Mouse (Mus musculus) forebrain, embryonic 16.5 days (tissue): Measurements from ENCODE around the gene Bcl3. TPM values are rescaled to one million over a fixed set of nuclear protein-coding genes. Genes with fewer than 3 reads are reported as not detected.

Experiments used
- ATAC-seq: fragments of 200-750 bp; cut with Nextera tagmentation; 2 replicates; pipeline ENCODE4 v1.8.0; 2017; ENCODE audit warnings: mild to moderate bottlenecking, moderate library complexity
- H3K27ac ChIP-seq: fragments of 300-500 bp; sonication (generic); 2 replicates; pipeline ENCODE4 v1.5.1; 2014; ENCODE audit warnings: low read length, control low read depth
- H3K27me3 ChIP-seq: fragments of 300-500 bp; sonication (generic); replicated peaks from 2 replicates; pipeline ENCODE4 v1.6.1; 2014; ENCODE audit warnings: low read length; ENCODE audit not compliant: control insufficient read depth, insufficient read depth
- H3K36me3 ChIP-seq: fragments of 300-500 bp; sonication (generic); 2 replicates; pipeline ENCODE4 v1.6.1; 2014; ENCODE audit not compliant: control insufficient read depth, insufficient read depth
- H3K4me1 ChIP-seq: fragments of 300-500 bp; sonication (generic); replicated peaks from 2 replicates; pipeline ENCODE4 v1.6.1; 2014; ENCODE audit warnings: low read length; ENCODE audit not compliant: control insufficient read depth, insufficient read depth
- H3K4me2 ChIP-seq: fragments of 300-500 bp; sonication (generic); 2 replicates; pipeline ENCODE4 v1.6.1; 2014; ENCODE audit warnings: mild to moderate bottlenecking, low read length, control low read depth
- H3K4me3 ChIP-seq: fragments of 300-500 bp; sonication (generic); replicated peaks from 2 replicates; pipeline ENCODE4 v1.5.1; 2014; ENCODE audit warnings: mild to moderate bottlenecking, low read length, control low read depth
- H3K9ac ChIP-seq: fragments of 300-500 bp; sonication (generic); replicated peaks from 2 replicates; pipeline ENCODE4 v1.6.1; 2014; ENCODE audit warnings: low read depth, low read length, control low read depth
- H3K9me3 ChIP-seq: fragments of 300-500 bp; sonication (generic); 2 replicates; pipeline ENCODE4 v1.6.1; 2016; ENCODE audit warnings: low read length; ENCODE audit not compliant: control insufficient read depth
- WGBS: fragments of 180-500 bp; shearing (Covaris S2); extraction: QIAGEN DNeasy Blood & Tissue Kit; methylation state at CpG from one replicate; pipeline ENCODE4 v1.1.7; 2014; 5-methylcytosine and 5-hydroxymethylcytosine counted together
- polyA plus RNA-seq: library from polyadenylated mRNA; unstranded; fragments of >200 nt; fragmentation: Nextera tagmentation; extraction: Ambion mirVana; gene quantifications from 2 replicates; pipeline ENCODE4 v1.2.1, GENCODE M21; 2015

Gene Bcl3
- polyA plus RNA-seq, 1 experiment from 2014 or later = 0.92 TPM

DNA sequence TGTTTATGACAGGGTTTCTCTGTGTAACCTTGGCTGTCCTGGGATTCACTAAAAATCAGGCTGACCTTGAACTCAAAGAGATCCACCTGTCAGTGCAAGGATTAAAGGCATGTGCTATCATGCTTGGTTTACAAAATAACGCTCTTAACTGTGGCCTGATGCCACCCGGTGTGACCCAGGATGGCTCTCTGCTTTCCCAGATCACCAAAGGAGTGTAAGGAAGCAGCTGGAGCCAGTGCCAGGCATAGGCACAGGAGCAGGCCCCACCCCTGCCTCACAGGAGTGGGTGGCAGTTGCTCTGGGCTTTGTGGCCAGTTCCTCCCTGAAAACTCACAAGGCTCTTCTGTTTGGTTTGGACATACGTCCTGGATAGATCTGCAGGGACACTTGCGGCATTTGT is 17.8 kb upstream of the Bcl3 start:
- no peak overlapping the region for H3K27ac ChIP-seq
- no peak overlapping the region for H3K4me3 ChIP-seq
- H3K4me1 ChIP-seq = no peaks in the 10 kb centered on the region
- no peak overlapping the region for H3K9ac ChIP-seq
- WGBS = 87% methylated on average over 4 of the region's 4 CpGs
- no peak for ATAC-seq
- H3K4me2 ChIP-seq = no peak overlapping the region
- H3K9me3 ChIP-seq = no peaks in the 10 kb centered on the region
- H3K27me3 ChIP-seq = peaks cover 6% of the 10 kb centered on the region
- H3K36me3 ChIP-seq = no peaks in the 10 kb centered on the region

DNA sequence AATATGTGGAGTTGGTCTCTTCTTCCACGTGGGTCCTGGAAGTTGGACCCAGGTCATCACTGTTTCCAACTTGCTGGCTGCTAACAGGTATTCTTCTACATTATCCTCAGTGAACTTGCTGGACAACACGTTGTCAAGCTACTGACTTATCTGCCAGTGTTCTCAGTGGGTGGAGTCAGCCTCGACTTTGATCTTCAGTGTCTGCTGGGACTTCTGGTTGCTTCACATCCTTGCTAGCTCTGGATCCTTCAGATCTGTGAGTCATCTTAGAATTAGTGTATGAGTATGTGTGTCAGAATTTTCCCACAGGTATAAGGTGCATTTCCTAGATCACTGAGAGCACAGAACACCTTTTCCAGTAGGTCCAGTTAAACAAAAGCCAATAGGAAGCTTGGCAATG is 14.3 kb upstream of the Bcl3 start:
- 70% methylated on average over 3 of the region's 3 CpGs for WGBS
- Histone ChIP-seq H3K4me2 (no peak overlapping the region), H3K4me3 (no peak overlapping the region), H3K27me3 (no peaks in the 10 kb centered on the region; the same call in 1 of the 2 replicates), H3K4me1 (no peaks in the 10 kb centered on the region), H3K36me3 (no peaks in the 10 kb centered on the region), H3K9ac (no peak overlapping the region), H3K9me3 (no peaks in the 10 kb centered on the region), H3K27ac (no peak overlapping the region)
- ATAC-seq = no peak

DNA sequence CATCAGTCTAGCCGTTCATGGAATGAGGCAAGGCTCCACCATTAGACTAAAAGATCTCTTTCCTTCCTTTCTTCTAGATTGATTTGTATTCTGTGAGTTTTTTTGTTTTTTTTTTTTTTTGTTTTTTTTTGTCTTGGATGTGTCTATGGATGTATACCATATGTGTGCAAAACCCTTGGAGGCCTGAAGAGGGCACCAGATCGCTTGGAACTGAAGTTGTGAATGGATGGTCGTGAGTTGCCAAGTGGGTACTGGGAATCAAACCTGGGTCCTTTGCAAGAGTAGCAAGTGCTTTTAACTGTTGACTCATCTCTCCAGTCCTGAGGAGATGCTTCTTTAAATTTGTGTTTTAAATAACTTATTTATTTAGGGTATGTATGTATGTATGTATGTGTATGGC is 11.5 kb upstream of the Bcl3 start:
- no peaks in the 10 kb centered on the region for H3K9me3 ChIP-seq

DNA sequence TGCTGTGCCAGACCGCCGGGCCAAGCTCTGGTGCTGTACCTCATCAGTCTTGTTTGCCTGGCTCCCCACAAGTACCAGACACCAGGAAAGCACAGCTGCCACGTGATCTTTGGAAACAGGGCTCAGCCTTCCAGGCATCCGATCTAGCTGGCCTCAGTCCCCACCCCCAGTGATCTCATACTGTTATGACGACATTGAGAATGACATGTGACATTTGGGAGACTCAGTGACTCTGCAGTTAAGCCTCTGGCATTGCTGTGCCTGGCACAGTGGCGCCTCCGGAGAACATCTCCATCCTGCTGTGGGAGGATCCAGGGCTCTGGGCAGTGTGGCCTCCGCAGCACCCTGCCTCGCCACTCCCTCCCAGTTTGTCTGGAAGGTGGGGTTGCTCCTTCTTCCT is 9.3 kb upstream of the Bcl3 start:
- ATAC-seq = no peak
- Histone ChIP-seq H3K36me3 (no peaks in the 10 kb centered on the region), H3K27ac (no peak overlapping the region), H3K4me2 (no peak overlapping the region), H3K27me3 (no peaks in the 10 kb centered on the region), H3K4me3 (no peak overlapping the region), H3K4me1 (no peaks in the 10 kb centered on the region), H3K9me3 (no peaks in the 10 kb centered on the region), H3K9ac (no peak overlapping the region)
- WGBS = 61% methylated on average over 9 of the region's 9 CpGs

More for the DNA sequence above, 11.5 kb upstream of the Bcl3 start:
- Histone ChIP-seq H3K4me3 (no peak overlapping the region), H3K9ac (no peak overlapping the region), H3K27me3 (no peaks in the 10 kb centered on the region), H3K36me3 (no peaks in the 10 kb centered on the region), H3K4me1 (no peaks in the 10 kb centered on the region), H3K27ac (no peak overlapping the region), H3K4me2 (no peak overlapping the region)
- ATAC-seq = no peak
- WGBS = 67% methylated on average over 3 of the region's 3 CpGs

DNA sequence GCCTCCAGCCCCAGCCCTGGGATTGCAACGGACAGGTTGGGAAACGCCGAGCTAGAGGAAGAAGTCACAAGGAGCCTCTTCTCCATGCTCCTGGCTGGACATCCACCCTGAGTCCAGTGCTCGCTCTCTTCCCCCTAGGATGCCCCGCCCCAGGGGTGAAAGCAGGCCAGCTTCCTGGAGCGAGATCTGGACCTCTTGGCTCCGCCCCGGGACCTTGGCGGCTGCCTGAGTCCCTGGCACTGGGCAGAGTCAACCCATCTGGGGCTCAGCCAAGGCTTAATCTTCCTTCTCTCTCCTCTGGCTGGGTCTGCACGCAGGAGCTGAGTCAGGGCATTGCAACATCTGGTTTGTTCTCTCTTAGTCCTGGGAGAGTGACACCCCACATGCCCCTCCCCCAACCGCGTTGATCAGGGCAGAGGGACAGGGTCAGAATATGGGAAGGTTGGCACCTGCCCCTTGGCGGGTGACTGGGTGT is 8.1 kb upstream of the Bcl3 start:
- no peaks in the 10 kb centered on the region for H3K36me3 ChIP-seq
- no peak overlapping the region for H3K9ac ChIP-seq
- no peak overlapping the region for H3K27ac ChIP-seq
- H3K9me3 ChIP-seq = no peaks in the 10 kb centered on the region
- no peaks in the 10 kb centered on the region for H3K4me1 ChIP-seq
- H3K27me3 ChIP-seq = no peaks in the 10 kb centered on the region
- ATAC-seq = no peak
- no peak overlapping the region for H3K4me2 ChIP-seq
- WGBS = 34% methylated on average over 13 of the region's 13 CpGs
- H3K4me3 ChIP-seq = no peak overlapping the region

DNA sequence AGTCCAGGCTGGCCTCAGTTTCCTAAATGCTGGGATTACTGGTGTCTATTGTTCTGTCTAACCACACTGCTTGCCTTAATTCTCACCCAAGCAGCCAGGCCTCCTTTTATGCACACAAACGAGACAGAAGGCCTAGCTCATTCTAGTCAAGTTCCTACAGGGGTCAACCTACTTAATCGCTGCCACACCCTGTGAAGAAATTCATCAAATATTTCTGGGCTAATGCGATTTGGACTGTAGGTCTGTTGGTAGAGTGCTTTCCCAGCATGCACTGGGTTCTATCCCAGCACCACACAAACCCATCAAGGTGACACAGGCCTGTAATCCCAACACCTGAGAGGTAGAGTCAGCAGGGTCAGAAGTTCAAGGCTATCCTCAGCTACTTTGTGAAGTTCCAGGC is 7.1 kb upstream of the Bcl3 start:
- no peaks in the 10 kb centered on the region for H3K9me3 ChIP-seq
- no peaks in the 10 kb centered on the region for H3K4me1 ChIP-seq
- H3K4me2 ChIP-seq = no peak overlapping the region
- H3K36me3 ChIP-seq = no peaks in the 10 kb centered on the region
- no peak for ATAC-seq
- H3K27me3 ChIP-seq = no peaks in the 10 kb centered on the region
- WGBS = 79% methylated on average over 3 of the region's 3 CpGs
- H3K27ac ChIP-seq = no peak overlapping the region
- no peak overlapping the region for H3K4me3 ChIP-seq
- no peak overlapping the region for H3K9ac ChIP-seq

DNA sequence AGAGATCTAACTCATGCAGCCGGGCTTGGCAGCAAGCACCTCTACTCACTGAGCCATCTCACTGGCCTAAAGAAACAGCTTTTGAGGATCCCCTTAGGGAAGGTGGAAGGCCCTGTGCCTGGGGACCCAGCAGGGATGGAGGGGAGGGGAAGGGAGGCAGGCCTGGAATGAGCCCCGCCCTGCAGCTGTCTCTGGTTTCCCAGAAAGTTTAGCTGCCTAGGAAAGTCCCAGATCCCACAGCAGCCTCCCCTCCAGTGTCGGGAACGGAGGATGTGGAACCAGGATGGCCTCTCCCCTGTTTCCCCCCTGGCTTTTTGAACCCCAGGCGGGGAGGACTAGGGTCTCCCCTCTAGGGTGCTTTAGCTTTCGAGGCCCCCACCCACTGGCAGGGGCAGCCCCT is 4.2 kb upstream of the Bcl3 start:
- Histone ChIP-seq H3K4me2 (no peak overlapping the region), H3K27ac (no peak overlapping the region), H3K9me3 (no peaks in the 10 kb centered on the region), H3K4me1 (peaks cover 6% of the 10 kb centered on the region), H3K36me3 (no peaks in the 10 kb centered on the region), H3K9ac (no peak overlapping the region), H3K4me3 (no peak overlapping the region), H3K27me3 (peaks cover 17% of the 10 kb centered on the region)
- 40% methylated on average over 5 of the region's 6 CpGs for WGBS
- ATAC-seq = no peak

DNA sequence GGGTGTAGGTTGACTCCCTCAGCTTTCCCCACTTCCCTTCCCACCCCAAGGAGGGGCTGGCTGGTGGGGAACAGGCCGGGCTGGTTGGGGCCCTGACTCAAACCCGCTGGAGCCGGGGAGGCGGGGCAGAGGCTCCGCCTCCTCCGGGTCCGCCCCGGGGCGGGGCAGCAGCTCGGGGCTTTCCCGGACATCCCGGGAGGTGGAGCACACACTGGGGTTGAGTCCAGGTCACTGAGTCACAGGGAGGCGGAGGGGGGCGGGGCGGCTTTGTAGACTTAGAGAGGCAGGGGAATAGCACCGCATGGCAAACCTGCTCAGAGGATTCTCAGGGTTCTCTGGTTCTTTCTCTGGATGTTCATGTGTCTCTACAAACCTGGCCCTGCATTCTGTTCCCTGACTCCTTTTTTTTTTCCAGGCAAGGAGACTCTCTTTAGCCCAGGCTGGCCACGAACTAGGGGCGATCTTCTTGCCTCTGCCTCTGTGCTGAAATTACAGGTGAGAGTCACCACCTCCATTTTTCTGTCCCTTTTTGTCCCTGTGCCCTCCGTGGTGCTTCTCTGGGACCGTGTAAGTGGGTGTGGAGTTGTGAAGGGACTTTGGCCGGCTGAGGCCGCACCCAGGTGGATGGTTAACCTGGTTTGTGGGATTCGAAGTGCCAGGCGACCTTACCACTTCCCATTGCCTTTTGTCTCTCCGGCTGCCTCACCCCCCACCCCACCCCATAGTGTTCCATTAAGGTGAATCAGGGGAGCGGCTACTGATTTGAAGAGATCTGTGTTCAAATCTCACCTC is 1.8 kb upstream of the Bcl3 start:
- Histone ChIP-seq H3K4me3 (no peak overlapping the region), H3K9me3 (peaks cover 2% of the 10 kb centered on the region; the same call in 1 of the 2 replicates), H3K27me3 (peaks cover 24% of the 10 kb centered on the region), H3K36me3 (no peaks in the 10 kb centered on the region), H3K4me1 (peaks cover 6% of the 10 kb centered on the region), H3K4me2 (0 out of 2 replicates have a peak overlapping the region, but pooled peaks have one; percentile 11), H3K9ac (no peak overlapping the region), H3K27ac (no peak overlapping the region)
- ATAC-seq = no peak
- 25% methylated on average over 26 of the region's 26 CpGs for WGBS

DNA sequence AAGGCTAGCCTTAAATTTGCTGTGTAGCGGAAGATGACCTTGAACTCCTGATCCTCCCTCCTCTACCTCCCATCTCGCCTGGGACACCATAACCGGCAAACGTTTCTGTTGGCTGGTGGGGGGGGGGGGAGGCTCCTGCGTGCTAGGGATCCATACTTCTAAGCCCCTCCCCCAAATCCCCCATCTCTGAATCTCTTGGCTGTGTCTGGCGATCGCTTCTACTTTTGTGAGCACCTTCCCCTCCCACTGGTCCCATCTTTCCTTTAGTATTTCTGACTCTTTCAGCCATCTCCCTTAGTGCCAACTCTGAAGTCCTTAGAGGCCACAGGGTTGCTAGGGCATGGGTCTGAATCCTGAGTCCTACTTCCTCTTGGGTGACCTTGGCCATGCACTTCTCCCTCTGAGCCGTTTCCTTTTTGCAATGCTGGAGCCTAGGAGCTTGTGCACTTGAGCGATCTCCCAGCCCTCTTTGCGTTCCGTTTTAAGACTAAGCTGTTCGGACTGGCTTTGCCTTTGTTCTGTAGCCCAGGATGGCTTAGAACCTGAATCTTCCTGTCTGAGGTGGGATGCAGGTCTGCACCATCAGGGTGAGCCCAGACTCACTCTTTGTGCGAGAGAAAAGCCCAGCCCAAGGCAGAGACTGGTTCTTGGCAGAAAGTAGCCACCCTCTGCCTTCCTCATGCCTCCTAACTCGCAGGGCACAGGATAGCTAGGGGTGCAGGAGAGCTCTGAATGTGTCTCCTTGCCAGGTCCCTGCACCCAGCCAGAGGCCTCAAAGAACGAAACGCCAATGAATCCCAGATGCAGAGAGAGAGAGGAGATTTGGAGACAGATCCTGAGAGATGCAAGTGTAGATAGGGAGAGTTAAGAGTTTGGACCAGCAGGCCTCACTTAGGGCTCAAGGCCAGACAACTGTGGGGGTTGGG is 949 bp upstream of the Bcl3 start:
- H3K9me3 ChIP-seq = peaks cover 2% of the 10 kb centered on the region; the same call in 1 of the 2 replicates
- no peaks in the 10 kb centered on the region for H3K36me3 ChIP-seq
- no peak overlapping the region for H3K27ac ChIP-seq
- H3K4me1 ChIP-seq = peaks cover 6% of the 10 kb centered on the region
- no peak overlapping the region for H3K4me3 ChIP-seq
- WGBS = 20% methylated on average over 16 of the region's 16 CpGs
- H3K9ac ChIP-seq = no peak overlapping the region
- H3K27me3 ChIP-seq = peaks cover 24% of the 10 kb centered on the region
- no peak for ATAC-seq
- no peak overlapping the region for H3K4me2 ChIP-seq
